Mouse (Mus musculus): ENCODE results near the gene Hsd11b2. TPM values are rescaled to one million over a fixed set of nuclear protein-coding genes. Genes with fewer than 3 reads are reported as not detected.

The Hsd11b2 gene
- polyA plus RNA-seq, 1 experiment from 2014 or later: 0.66 TPM

- Histone ChIP-seq H3K4me1 (ENCODE audit: control insufficient read depth, low read depth, low read length) (no peaks in the 10 kb centered on the region), H3K4me3 (ENCODE audit: low read depth, low read length) (no peak overlapping the region)
- no peak for ATAC-seq (ENCODE audit: low read depth)
Measured at GRCm38 (mm10) chr8:105482123-105482522, 36.4 kb upstream of the Hsd11b2 start.

GRCm38 (mm10) chr8:105483212-105484029, 35.1 kb upstream of the Hsd11b2 start:
- 52% methylated on average over 14 of the region's 14 CpGs for WGBS (ENCODE audit: insufficient replicate concordance)

More at GRCm38 (mm10) chr8:105482123-105482522, 36.4 kb upstream of the Hsd11b2 start:
- Histone ChIP-seq H3K27ac (ENCODE audit: low read length) (no peak overlapping the region), H3K36me3 (ENCODE audit: control insufficient read depth, insufficient read depth) (no peaks in the 10 kb centered on the region), H3K27me3 (ENCODE audit: control insufficient read depth, insufficient read depth, low read depth, low read length) (no peaks in the 10 kb centered on the region), H3K9ac (ENCODE audit: low read depth, low read length) (no peak overlapping the region), H3K9me3 (replicated peaks; ENCODE audit: control insufficient read depth, low read length) (no peaks in the 10 kb centered on the region), H3K4me2 (ENCODE audit: low read depth, low read length) (no peak overlapping the region)
- WGBS (ENCODE audit: insufficient replicate concordance): 76% methylated on average over 8 of the region's 8 CpGs

GRCm38 (mm10) chr8:105484030-105484368, 34.6 kb upstream of the Hsd11b2 start:
- Histone ChIP-seq H3K4me3 (ENCODE audit: low read depth, low read length) (no peak overlapping the region), H3K9me3 (replicated peaks; ENCODE audit: control insufficient read depth, low read length) (no peaks in the 10 kb centered on the region), H3K27me3 (ENCODE audit: control insufficient read depth, insufficient read depth, low read depth, low read length) (no peaks in the 10 kb centered on the region), H3K4me1 (ENCODE audit: control insufficient read depth, low read depth, low read length) (no peaks in the 10 kb centered on the region), H3K36me3 (ENCODE audit: control insufficient read depth, insufficient read depth) (no peaks in the 10 kb centered on the region), H3K9ac (ENCODE audit: low read depth, low read length) (no peak overlapping the region), H3K27ac (ENCODE audit: low read length) (no peak overlapping the region), H3K4me2 (ENCODE audit: low read depth, low read length) (no peak overlapping the region)
- ATAC-seq (ENCODE audit: low read depth): no peak
- WGBS (ENCODE audit: insufficient replicate concordance): 65% methylated on average over 3 of the region's 3 CpGs

More at GRCm38 (mm10) chr8:105483212-105484029, 35.1 kb upstream of the Hsd11b2 start:
- H3K4me2 ChIP-seq (ENCODE audit: low read depth, low read length): no peak overlapping the region
- no peak overlapping the region for H3K4me3 ChIP-seq (ENCODE audit: low read depth, low read length)
- no peak overlapping the region for H3K9ac ChIP-seq (ENCODE audit: low read depth, low read length)
- H3K27me3 ChIP-seq (ENCODE audit: control insufficient read depth, insufficient read depth, low read depth, low read length): no peaks in the 10 kb centered on the region
- no peaks in the 10 kb centered on the region for H3K36me3 ChIP-seq (ENCODE audit: control insufficient read depth, insufficient read depth)
- H3K9me3 ChIP-seq (replicated peaks; ENCODE audit: control insufficient read depth, low read length): no peaks in the 10 kb centered on the region
- no peak overlapping the region for H3K27ac ChIP-seq (ENCODE audit: low read length)
- H3K4me1 ChIP-seq (ENCODE audit: control insufficient read depth, low read depth, low read length): no peaks in the 10 kb centered on the region
- no peak for ATAC-seq (ENCODE audit: low read depth)

GRCm38 (mm10) chr8:105484392-105484791, 34.2 kb upstream of the Hsd11b2 start:
- H3K4me2 ChIP-seq (ENCODE audit: low read depth, low read length): no peak overlapping the region
- H3K27ac ChIP-seq (ENCODE audit: low read length): no peak overlapping the region
- no peaks in the 10 kb centered on the region for H3K27me3 ChIP-seq (ENCODE audit: control insufficient read depth, insufficient read depth, low read depth, low read length)
- H3K4me3 ChIP-seq (ENCODE audit: low read depth, low read length): no peak overlapping the region
- no peak overlapping the region for H3K9ac ChIP-seq (ENCODE audit: low read depth, low read length)
- H3K4me1 ChIP-seq (ENCODE audit: control insufficient read depth, low read depth, low read length): no peaks in the 10 kb centered on the region
- ATAC-seq (ENCODE audit: low read depth): no peak
- WGBS (ENCODE audit: insufficient replicate concordance): 63% methylated on average over 2 of the region's 2 CpGs
- H3K9me3 ChIP-seq (replicated peaks; ENCODE audit: control insufficient read depth, low read length): no peaks in the 10 kb centered on the region
- no peaks in the 10 kb centered on the region for H3K36me3 ChIP-seq (ENCODE audit: control insufficient read depth, insufficient read depth)

GRCm38 (mm10) chr8:105488082-105488481, 30.5 kb upstream of the Hsd11b2 start:
- no peak overlapping the region for H3K4me2 ChIP-seq (ENCODE audit: low read depth, low read length)
- no peak for ATAC-seq (ENCODE audit: low read depth)
- H3K9ac ChIP-seq (ENCODE audit: low read depth, low read length): no peak overlapping the region
- H3K36me3 ChIP-seq (ENCODE audit: control insufficient read depth, insufficient read depth): no peaks in the 10 kb centered on the region
- H3K27ac ChIP-seq (ENCODE audit: low read length): no peak overlapping the region
- no peaks in the 10 kb centered on the region for H3K9me3 ChIP-seq (replicated peaks; ENCODE audit: control insufficient read depth, low read length)
- H3K27me3 ChIP-seq (ENCODE audit: control insufficient read depth, insufficient read depth, low read depth, low read length): no peaks in the 10 kb centered on the region
- 64% methylated on average over 3 of the region's 3 CpGs for WGBS (ENCODE audit: insufficient replicate concordance)
- peaks cover 4% of the 10 kb centered on the region for H3K4me1 ChIP-seq (ENCODE audit: control insufficient read depth, low read depth, low read length)
- no peak overlapping the region for H3K4me3 ChIP-seq (ENCODE audit: low read depth, low read length)

GRCm38 (mm10) chr8:105489281-105489680, 29.3 kb upstream of the Hsd11b2 start:
- H3K4me2 ChIP-seq (ENCODE audit: low read depth, low read length): no peak overlapping the region
- 9% methylated on average over 1 of the region's 1 CpGs for WGBS (ENCODE audit: insufficient replicate concordance)
- no peaks in the 10 kb centered on the region for H3K9me3 ChIP-seq (replicated peaks; ENCODE audit: control insufficient read depth, low read length)
- H3K27ac ChIP-seq (ENCODE audit: low read length): no peak overlapping the region
- H3K9ac ChIP-seq (ENCODE audit: low read depth, low read length): no peak overlapping the region
- no peak overlapping the region for H3K4me3 ChIP-seq (ENCODE audit: low read depth, low read length)
- H3K36me3 ChIP-seq (ENCODE audit: control insufficient read depth, insufficient read depth): no peaks in the 10 kb centered on the region
- ATAC-seq (ENCODE audit: low read depth): no peak
- no peaks in the 10 kb centered on the region for H3K27me3 ChIP-seq (ENCODE audit: control insufficient read depth, insufficient read depth, low read depth, low read length)
- peaks cover 4% of the 10 kb centered on the region for H3K4me1 ChIP-seq (ENCODE audit: control insufficient read depth, low read depth, low read length)

GRCm38 (mm10) chr8:105493495-105493894, 25.1 kb upstream of the Hsd11b2 start:
- ATAC-seq (ENCODE audit: low read depth): no peak
- Histone ChIP-seq H3K27ac (ENCODE audit: low read length) (no peak overlapping the region), H3K9me3 (replicated peaks; ENCODE audit: control insufficient read depth, low read length) (no peaks in the 10 kb centered on the region), H3K36me3 (ENCODE audit: control insufficient read depth, insufficient read depth) (no peaks in the 10 kb centered on the region), H3K4me2 (ENCODE audit: low read depth, low read length) (no peak overlapping the region), H3K27me3 (ENCODE audit: control insufficient read depth, insufficient read depth, low read depth, low read length) (no peaks in the 10 kb centered on the region; the same call in none of the 2 replicates), H3K4me3 (ENCODE audit: low read depth, low read length) (no peak overlapping the region), H3K4me1 (ENCODE audit: control insufficient read depth, low read depth, low read length) (peaks cover 14% of the 10 kb centered on the region), H3K9ac (ENCODE audit: low read depth, low read length) (no peak overlapping the region)
- WGBS (ENCODE audit: insufficient replicate concordance): 67% methylated on average over 3 of the region's 3 CpGs

GRCm38 (mm10) chr8:105494566-105494965, 24.0 kb upstream of the Hsd11b2 start:
- Histone ChIP-seq H3K4me1 (ENCODE audit: control insufficient read depth, low read depth, low read length) (peaks cover 14% of the 10 kb centered on the region), H3K27ac (ENCODE audit: low read length) (no peak overlapping the region)

More at GRCm38 (mm10) chr8:105494566-105494965, 24.0 kb upstream of the Hsd11b2 start:
- Histone ChIP-seq H3K4me2 (ENCODE audit: low read depth, low read length) (no peak overlapping the region), H3K27me3 (ENCODE audit: control insufficient read depth, insufficient read depth, low read depth, low read length) (no peaks in the 10 kb centered on the region; the same call in none of the 2 replicates), H3K9me3 (replicated peaks; ENCODE audit: control insufficient read depth, low read length) (no peaks in the 10 kb centered on the region), H3K36me3 (ENCODE audit: control insufficient read depth, insufficient read depth) (no peaks in the 10 kb centered on the region), H3K4me3 (ENCODE audit: low read depth, low read length) (no peak overlapping the region), H3K9ac (ENCODE audit: low read depth, low read length) (no peak overlapping the region)
- WGBS (ENCODE audit: insufficient replicate concordance): 62% methylated on average over 3 of the region's 3 CpGs
- no peak for ATAC-seq (ENCODE audit: low read depth)
